28 mouse cellular contexts compared by ENCODE assay signal in the genomic region with DNA sequence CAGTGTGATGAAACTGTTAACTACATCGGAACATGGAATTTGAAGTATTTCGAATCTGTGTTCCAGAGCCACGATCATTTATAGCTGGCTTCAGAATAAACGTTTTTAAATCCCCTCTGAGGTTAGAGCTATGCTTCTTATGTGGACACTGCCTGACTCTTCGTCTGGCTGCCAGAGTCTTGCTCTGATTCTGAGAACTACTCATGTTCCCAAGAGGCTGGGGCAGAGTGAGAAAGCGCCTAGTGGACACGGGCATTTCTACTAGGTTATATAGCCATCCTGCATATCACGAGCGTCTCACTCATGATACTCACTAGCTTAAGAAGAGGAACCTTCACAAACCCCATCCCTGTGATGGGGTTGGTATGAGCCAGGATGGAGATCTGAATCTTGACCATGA. TPM values are rescaled to one million over a fixed set of nuclear protein-coding genes. Genes with fewer than 3 reads are reported as not detected.
DNase-seq lines count a peak whose midpoint lies in the region; ATAC-seq and TF ChIP-seq lines count a peak whose summit lies in the region.
"Had no signal": no experiment of that assay in that cellular context is flagged by ENCODE, and none has a peak within 500 bp of the region (broad histone marks: within the 10 kb centered on the region; RNA-seq: fewer than 3 reads in every experiment).

No protein-coding gene starts in this region.

- no peak for TF ChIP-seq POLR2A in embryonic fibroblast, embryonic 13.5 days (IDR thresholded peaks at IDR 0.05; ENCODE audit: low read depth, low read length)

- H3K27me3 ChIP-seq in kidney, postnatal 0 days (ENCODE audit: insufficient read depth, low read length) = no peaks in the 10 kb centered on the region
- no peaks in the 10 kb centered on the region for H3K27me3 ChIP-seq in stomach, postnatal 0 days (ENCODE audit: control insufficient read depth, insufficient read depth, low read length)
- H3K27me3 ChIP-seq: embryonic facial prominence, embryonic 15.5 days; forebrain, embryonic 13.5 days; heart, embryonic 12.5 days; hindbrain, embryonic 13.5 days; kidney, embryonic 15.5 days; limb, embryonic 12.5 days; liver, embryonic 15.5 days; lung, embryonic 15.5 days had no signal

- no peaks in the 10 kb centered on the region for H3K9me3 ChIP-seq in kidney, postnatal 0 days (replicated peaks; ENCODE audit: low read length)
- H3K9me3 ChIP-seq in ES-E14 (ENCODE audit: control insufficient read depth, insufficient read depth, low read depth, low read length) = no peaks in the 10 kb centered on the region
- H3K9me3 ChIP-seq in stomach, postnatal 0 days (ENCODE audit: control insufficient read depth, low read length) = no peaks in the 10 kb centered on the region
- H3K9me3 ChIP-seq: embryonic facial prominence, embryonic 15.5 days; forebrain, embryonic 13.5 days; heart, embryonic 12.5 days; hindbrain, embryonic 13.5 days; kidney, embryonic 15.5 days; limb, embryonic 12.5 days; liver, embryonic 15.5 days; lung, embryonic 15.5 days had no signal

- H3K4me2 ChIP-seq in kidney, postnatal 0 days (ENCODE audit: low read length) = no peak overlapping the region
- H3K4me2 ChIP-seq in stomach, postnatal 0 days (replicated peaks; ENCODE audit: low read depth) = no peak overlapping the region
- H3K4me2 ChIP-seq: embryonic facial prominence, embryonic 15.5 days; forebrain, embryonic 13.5 days; heart, embryonic 12.5 days; hindbrain, embryonic 13.5 days; kidney, embryonic 15.5 days; limb, embryonic 12.5 days; liver, embryonic 15.5 days; lung, embryonic 15.5 days had no signal

- H3K9ac ChIP-seq in kidney, postnatal 0 days (ENCODE audit: low read depth, low read length) = no peak overlapping the region
- no peak overlapping the region; the same call in 1 of the 2 replicates for H3K9ac ChIP-seq in ES-E14 (ENCODE audit: insufficient read depth, low read depth, low read length, poor library complexity, severe bottlenecking)
- no peak overlapping the region for H3K9ac ChIP-seq in stomach, postnatal 0 days (ENCODE audit: low read length)
- H3K9ac ChIP-seq: embryonic facial prominence, embryonic 15.5 days; forebrain, embryonic 13.5 days; heart, embryonic 12.5 days; hindbrain, embryonic 13.5 days; kidney, embryonic 15.5 days; limb, embryonic 12.5 days; liver, embryonic 15.5 days; lung, embryonic 15.5 days had no signal

- DNase-seq in kidney, postnatal 0 days (ENCODE audit: low spot score) = peak; percentile 38
- DNase-seq in kidney, postnatal 14 days = no peak
- no peak for DNase-seq in ES-E14 (ENCODE audit: low read depth, low spot score)
- DNase-seq in stomach, postnatal 0 days (ENCODE audit: low spot score) = no peak
- DNase-seq in ovary, postnatal 14 days (ENCODE audit: low spot score) = no peak
- DNase-seq in layer of hippocampus, postnatal 14 days (ENCODE audit: low spot score in 2 of 2) = no peak
- DNase-seq: adrenal gland, postnatal 25 days; B cell, adult 2 months; cerebellum, adult 11-12 months; cerebellum, postnatal 10 days; gastrocnemius, postnatal 36 days; heart, adult 18-20 months; heart, postnatal 4 days; kidney, adult 18-20 months; lung, postnatal 36 days; midbrain, embryonic 14.5 days; right cerebral cortex, adult 18-20 months; spleen, adult 18-20 months had no signal

- H3K4me1 ChIP-seq in kidney, postnatal 0 days (replicated peaks; ENCODE audit: insufficient read depth, low read length) = 0 out of 2 replicates have a peak, but pooled peaks cover 3% of the 10 kb centered on the region
- H3K4me1 ChIP-seq in ES-E14 (ENCODE audit: control insufficient read depth in 2 of 2, insufficient read depth in 2 of 2, low read length in 2 of 2, poor library complexity in 1 of 2) = peaks cover 2 to 13% of the 10 kb centered on the region in 2 experiments; a peak in 3 of 4 replicates
- H3K4me1 ChIP-seq in embryonic fibroblast, embryonic 13.5 days (ENCODE audit: control insufficient read depth, insufficient read depth, low read length) = peaks cover 4% of the 10 kb centered on the region
- peaks cover 8% of the 10 kb centered on the region for H3K4me1 ChIP-seq in stomach, postnatal 0 days (replicated peaks; ENCODE audit: control insufficient read depth, insufficient read depth)

- WGBS in kidney, postnatal 0 days = 67% methylated on average over 9 of the region's 9 CpGs
- 52% methylated on average over 9 of the region's 9 CpGs for WGBS in stomach, postnatal 0 days

- no peaks in the 10 kb centered on the region for H3K36me3 ChIP-seq in kidney, postnatal 0 days (ENCODE audit: insufficient read depth, low read length)
- no peaks in the 10 kb centered on the region for H3K36me3 ChIP-seq in ES-E14 (ENCODE audit: control insufficient read depth, insufficient read depth, low read length, poor library complexity, severe bottlenecking)
- H3K36me3 ChIP-seq in stomach, postnatal 0 days (ENCODE audit: control insufficient read depth, insufficient read depth, low read length) = no peaks in the 10 kb centered on the region
- H3K36me3 ChIP-seq: embryonic facial prominence, embryonic 15.5 days; G1E; heart, embryonic 12.5 days; hindbrain, embryonic 13.5 days; kidney, embryonic 15.5 days; limb, embryonic 12.5 days; liver, embryonic 15.5 days; lung, embryonic 15.5 days had no signal

- H3K4me3 ChIP-seq in kidney, postnatal 0 days (replicated peaks; ENCODE audit: low read depth, low read length) = no peak overlapping the region
- H3K4me3 ChIP-seq in ES-E14 (ENCODE audit: insufficient read depth in 1 of 2, low read depth in 1 of 2, low read length in 2 of 2, poor library complexity in 1 of 2, severe bottlenecking in 1 of 2) = no peak overlapping the region
- H3K4me3 ChIP-seq in embryonic fibroblast, embryonic 13.5 days (ENCODE audit: insufficient read depth, low read length) = no peak overlapping the region
- no peak overlapping the region for H3K4me3 ChIP-seq in stomach, postnatal 0 days (ENCODE audit: low read depth, low read length)
- H3K4me3 ChIP-seq: embryonic facial prominence, embryonic 15.5 days; forebrain, embryonic 13.5 days; heart, embryonic 12.5 days; hindbrain, embryonic 13.5 days; kidney, embryonic 15.5 days; limb, embryonic 12.5 days; liver, embryonic 15.5 days; lung, embryonic 15.5 days had no signal

- ATAC-seq in kidney, postnatal 0 days (replicated peaks; ENCODE audit: low FRiP score, low read depth) = no peak
- no peak for ATAC-seq in stomach, postnatal 0 days (ENCODE audit: low FRiP score, low TSS enrichment)
- ATAC-seq: forebrain, embryonic 13.5 days had no signal

- TF ChIP-seq EP300 in stomach, postnatal 0 days (optimal IDR thresholded peaks at IDR 0.05) = no peak

- H3K27ac ChIP-seq in kidney, postnatal 0 days = no peak overlapping the region
- H3K27ac ChIP-seq in ES-E14 (ENCODE audit: insufficient read depth, low read depth, low read length, poor library complexity, severe bottlenecking) = peak overlapping the region; percentile 80; the same call in 1 of the 2 replicates
- peak overlapping the region; percentile 63 for H3K27ac ChIP-seq in embryonic fibroblast, embryonic 13.5 days (ENCODE audit: insufficient read depth, low read length)
- peak overlapping the region; percentile 80 for H3K27ac ChIP-seq in stomach, postnatal 0 days (replicated peaks)
- H3K27ac ChIP-seq: hindbrain, embryonic 13.5 days; kidney, embryonic 15.5 days; limb, embryonic 12.5 days; liver, embryonic 15.5 days; lung, embryonic 15.5 days had no signal

- no peak for TF ChIP-seq CTCF in kidney, postnatal 0 days (IDR thresholded peaks at IDR 0.05; ENCODE audit: low read depth)
- no peak for TF ChIP-seq CTCF in embryonic fibroblast, embryonic 13.5 days (IDR thresholded peaks at IDR 0.05; ENCODE audit: borderline replicate concordance, insufficient read depth, low read length)
- TF ChIP-seq CTCF in stomach, postnatal 0 days (IDR thresholded peaks at IDR 0.05; ENCODE audit: low read depth) = peak; percentile 27; the same call in 1 of the 2 replicates

- in situ Hi-C loops in ES-E14 (cut with MboI; ENCODE audit: low sequenced_read_pairs in 2 of 2, unreplicated experiment in 2 of 2) = no loop called here

TF ChIP-seq in ES-E14, 5 proteins besides CTCF, POLR2A, EP300 and RAD21:
- no peak for TF ChIP-seq ZC3H11A (IDR thresholded peaks at IDR 0.05; ENCODE audit: borderline replicate concordance, low read depth, low read length)
- TF ChIP-seq CHD2 (IDR thresholded peaks at IDR 0.05; ENCODE audit: low read depth, low read length) = no peak
- TF ChIP-seq ZNF384 (IDR thresholded peaks at IDR 0.05; ENCODE audit: low read depth, low read length) = no peak
- TF ChIP-seq MAFK (IDR thresholded peaks at IDR 0.05; ENCODE audit: insufficient read depth, low read depth, low read length) = no peak
- no peak for TF ChIP-seq HCFC1 (IDR thresholded peaks at IDR 0.05; ENCODE audit: borderline replicate concordance, insufficient read depth, low read length)
TF ChIP-seq in ES-E14: peak in this region for 0.

RNA-seq across cellular contexts. Expression of a gene that starts 30.7 kb away (rescaled TPM):
- polyA plus RNA-seq in kidney, postnatal 0 days (2015; fragmentation: Nextera tagmentation; extraction: Ambion mirVana) = 4.5 and 5.1 TPM in 2 replicates
- total RNA-seq in ES-E14 (2012; rRNA removed) = 3.0 and 6.8 TPM in 2 replicates
- polyA plus RNA-seq in embryonic fibroblast, embryonic 13.5 days (2011; ENCODE audit: insufficient read length, low read depth, missing spikeins) = 0.15 TPM in 1 of 2 replicates, not detected in the other
- polyA plus RNA-seq in stomach, postnatal 0 days (2015; fragmentation: Nextera tagmentation; extraction: Ambion mirVana) = 7.8 and 9.5 TPM in 2 replicates
- 10 to 100 TPM; 29.1 to 32.8 TPM for total RNA-seq in layer of hippocampus, postnatal 14 days (2021)
